Mouse (Mus musculus) yolk sac, embryonic 10.5 days (tissue): ENCODE data around the gene Clvs2.

Experiments used
- DNase-seq: peaks from one replicate; pipeline ENCODE4 v3.0.0-alpha.2; 2017; ENCODE audit warnings: low spot score

Gene Clvs2

DNA sequence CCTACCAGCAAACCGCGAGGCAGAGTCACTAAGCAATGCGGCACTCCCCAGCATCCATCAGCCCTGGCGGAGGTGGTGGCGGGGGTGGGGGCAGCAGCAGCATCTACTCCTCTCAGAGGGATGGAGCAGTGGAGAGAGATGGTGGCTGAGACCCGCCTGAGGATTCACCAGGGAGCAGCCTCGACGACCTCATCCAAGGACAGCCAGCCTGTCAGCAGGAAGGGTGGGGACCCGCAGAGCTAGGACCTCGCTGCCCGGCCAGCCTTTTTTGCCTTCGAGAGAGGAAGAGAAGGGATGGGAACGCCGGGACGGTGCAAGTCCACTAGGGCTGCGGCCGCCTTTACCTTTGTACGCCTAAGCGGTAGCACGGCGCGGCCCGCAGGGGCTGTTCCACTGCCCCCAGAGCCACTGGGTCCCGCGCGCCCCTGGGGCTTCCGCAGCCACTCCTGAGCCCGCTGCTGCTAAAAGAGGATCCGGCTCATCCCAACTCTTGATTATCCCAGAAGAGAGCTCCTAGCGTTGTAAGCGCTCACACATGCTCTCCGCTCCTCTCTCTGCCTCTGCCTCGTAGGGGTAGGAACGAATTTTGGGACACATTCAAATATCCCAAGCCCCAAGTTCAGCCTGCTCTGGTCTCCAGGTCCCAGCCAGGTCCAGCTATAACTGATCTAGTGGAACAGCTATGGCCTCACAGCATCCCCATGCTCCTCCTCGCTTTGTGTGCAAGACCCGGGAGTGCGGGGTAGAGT lies at the start of gene Clvs2:
Gene Clvs2 (minus strand): TSS at position 639 of the 749 bp plus-strand sequence.
- DNase-seq = no peak

GRCm38 (mm10) chr10:33653142-33653541 lies 28.6 kb upstream of the Clvs2 start:
- no peak for DNase-seq

- DNase-seq = no peak
Measured at GRCm38 (mm10) chr10:33623577-33623991, 985 bp downstream of the Clvs2 start.

DNA sequence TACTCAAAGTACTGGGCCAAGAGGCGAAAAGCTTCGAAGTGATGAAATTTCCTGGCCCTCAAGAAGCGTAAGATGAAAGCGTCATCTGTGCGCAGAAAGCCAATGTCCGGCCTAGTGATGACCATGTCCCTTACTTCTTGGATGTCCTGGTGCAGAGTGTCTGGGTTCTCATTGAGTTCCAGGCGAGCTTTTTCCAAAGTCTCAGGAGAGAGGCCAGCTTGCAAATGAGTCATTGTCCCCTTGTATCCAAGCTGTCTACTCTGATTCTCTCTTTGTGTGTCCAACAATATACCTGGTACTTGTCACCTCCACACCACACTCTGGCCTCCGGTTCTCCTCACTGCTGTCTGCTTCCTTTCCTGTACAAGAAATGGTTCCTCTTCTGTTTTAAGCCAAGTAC lies 1.9 kb downstream of the Clvs2 start:
- no peak for DNase-seq

- DNase-seq = no peak
Measured at GRCm38 (mm10) chr10:33616207-33616606, 8.4 kb downstream of the Clvs2 start.

GRCm38 (mm10) chr10:33613197-33613596 lies 11.4 kb downstream of the Clvs2 start:
- no peak for DNase-seq

GRCm38 (mm10) chr10:33592732-33593131 lies 31.8 kb downstream of the Clvs2 start:
- no peak for DNase-seq

GRCm38 (mm10) chr10:33588800-33589199 lies 35.8 kb downstream of the Clvs2 start:
- no peak for DNase-seq

GRCm38 (mm10) chr10:33587118-33587517 lies 37.5 kb downstream of the Clvs2 start:
- no peak for DNase-seq

GRCm38 (mm10) chr10:33558081-33558480 lies 66.5 kb downstream of the Clvs2 start:
- DNase-seq = no peak

DNA sequence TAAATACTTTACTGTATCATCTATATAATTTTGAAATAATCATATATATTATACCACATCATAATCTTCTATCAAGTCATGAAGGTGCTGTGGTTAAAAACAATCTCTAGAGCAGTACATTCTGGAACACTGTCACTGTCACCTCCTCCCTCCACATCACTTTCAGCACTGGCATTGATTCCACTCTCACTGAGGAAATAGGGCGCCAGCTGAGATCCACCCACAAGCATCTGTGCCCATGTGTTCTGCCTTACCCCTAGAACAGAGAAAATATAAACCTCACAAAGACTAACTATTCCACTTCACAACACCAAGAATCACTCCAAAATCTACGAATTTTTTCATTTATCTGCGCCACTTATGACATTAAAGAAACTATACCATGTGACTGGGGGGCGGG lies 84.2 kb downstream of the Clvs2 start:
- no peak for DNase-seq
